Mouse (Mus musculus) hindbrain, embryonic 15.5 days (tissue): Measurements from ENCODE around the gene Relb. TPM values are rescaled to one million over a fixed set of nuclear protein-coding genes. Genes with fewer than 3 reads are reported as not detected.

Experiments
- ATAC-seq: fragments of 200-750 bp; cut with Nextera tagmentation; 2 replicates; pipeline ENCODE4 v1.8.0; 2017; ENCODE audit warnings: low read depth, moderate number of reproducible peaks, moderate TSS enrichment; ENCODE audit not compliant: low FRiP score
- H3K27ac ChIP-seq: fragments of 300-500 bp; sonication (generic); replicated peaks from 2 replicates; pipeline ENCODE4 v1.5.1; 2015; ENCODE audit warnings: mild to moderate bottlenecking, inconsistent platforms
- H3K27me3 ChIP-seq: fragments of 300-500 bp; sonication (generic); 2 replicates; pipeline ENCODE4 v1.6.1; 2015; ENCODE audit warnings: control low read depth, inconsistent platforms
- H3K36me3 ChIP-seq: fragments of 300-500 bp; sonication (generic); 2 replicates; pipeline ENCODE4 v1.6.1; 2015; ENCODE audit warnings: control low read depth, inconsistent platforms
- H3K4me1 ChIP-seq: fragments of 300-500 bp; sonication (generic); replicated peaks from 2 replicates; pipeline ENCODE4 v1.6.1; 2015; ENCODE audit warnings: control low read depth, inconsistent platforms
- H3K4me2 ChIP-seq: fragments of 300-500 bp; sonication (generic); 2 replicates; pipeline ENCODE4 v1.6.1; 2015; ENCODE audit warnings: moderate library complexity, mild to moderate bottlenecking, inconsistent platforms
- H3K4me3 ChIP-seq: fragments of 300-500 bp; sonication (generic); 2 replicates; pipeline ENCODE4 v1.5.1; 2015; ENCODE audit warnings: mild to moderate bottlenecking, inconsistent platforms
- H3K9ac ChIP-seq: fragments of 300-500 bp; sonication (generic); 2 replicates; pipeline ENCODE4 v1.6.1; 2015; ENCODE audit warnings: inconsistent platforms
- H3K9me3 ChIP-seq: fragments of 300-500 bp; sonication (generic); 2 replicates; pipeline ENCODE4 v1.6.1; 2016; ENCODE audit warnings: control low read depth, inconsistent platforms
- WGBS: fragments of 180-500 bp; shearing (Covaris S2); methylation state at CpG from one replicate; pipeline ENCODE4 v1.1.7; 2015; 5-methylcytosine and 5-hydroxymethylcytosine counted together
- polyA plus RNA-seq: library from polyadenylated mRNA; unstranded; fragments of >200 nt; fragmentation: Nextera tagmentation; extraction: Ambion mirVana; gene quantifications from 2 replicates; pipeline ENCODE4 v1.2.1, GENCODE M21; 2015

Relb gene
- polyA plus RNA-seq, 1 experiment from 2014 or later: 7.2 TPM

DNA sequence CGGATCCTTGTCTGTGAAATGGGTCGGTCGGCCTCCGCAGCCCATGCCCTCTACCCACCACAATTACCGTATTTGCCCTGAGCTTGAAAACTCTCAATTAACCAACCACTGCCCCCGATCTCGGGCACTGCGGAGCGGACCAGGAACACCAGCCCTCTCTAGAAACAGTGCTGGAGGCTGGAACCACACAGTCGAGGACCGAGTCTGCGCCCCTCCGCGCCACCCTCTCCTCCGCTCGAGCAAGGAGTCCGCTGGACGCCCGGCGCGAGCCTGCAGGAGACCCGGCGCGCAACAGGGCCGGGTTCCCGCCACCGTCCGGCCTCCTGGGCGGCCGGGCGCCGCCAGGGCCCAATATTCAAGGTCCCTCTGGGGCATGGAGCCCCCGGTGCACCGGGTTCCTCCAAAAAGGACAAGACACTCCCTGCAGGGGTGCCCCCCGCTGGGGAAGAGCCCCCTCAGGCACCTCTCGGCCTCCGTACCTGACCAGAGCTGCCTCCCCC is 35.3 kb upstream of the Relb start:
- peak overlapping the region; percentile 94 for H3K9ac ChIP-seq
- whole genome bisulfite sequencing: 0% methylated on average over 36 of the region's 37 CpGs
- H3K4me2 ChIP-seq: peak overlapping the region; percentile 85
- peak overlapping the region; percentile 77 for H3K27ac ChIP-seq
- no peaks in the 10 kb centered on the region for H3K27me3 ChIP-seq
- peaks cover 33% of the 10 kb centered on the region for H3K4me1 ChIP-seq
- peak overlapping the region; percentile 80 for H3K4me3 ChIP-seq
- no peaks in the 10 kb centered on the region for H3K9me3 ChIP-seq
- ATAC-seq: peak; percentile 53
- no peaks in the 10 kb centered on the region for H3K36me3 ChIP-seq

DNA sequence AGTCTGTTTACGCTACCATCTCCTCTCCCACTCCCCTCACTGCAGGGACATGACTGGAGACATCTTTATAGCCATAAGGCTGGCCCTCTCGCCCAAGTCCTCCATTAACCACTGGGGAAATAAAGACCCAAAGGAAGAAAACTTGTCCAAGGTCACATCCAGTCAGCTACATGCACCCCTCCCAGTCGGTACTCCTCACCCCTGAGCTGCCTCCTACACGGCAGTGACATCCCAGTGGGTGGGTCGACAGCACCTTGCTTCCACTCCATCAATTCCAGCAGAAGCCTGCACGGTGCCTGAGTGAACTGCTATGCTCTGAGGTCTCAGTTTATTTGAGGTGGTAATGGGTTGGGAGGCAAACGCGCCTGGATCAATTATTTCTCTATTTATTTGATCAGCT is 34.7 kb upstream of the Relb start:
- peak overlapping the region; percentile 94 for H3K9ac ChIP-seq
- 21% methylated on average over 8 of the region's 8 CpGs for WGBS
- H3K4me3 ChIP-seq: peak overlapping the region; percentile 80
- H3K36me3 ChIP-seq: no peaks in the 10 kb centered on the region
- peaks cover 27% of the 10 kb centered on the region for H3K4me1 ChIP-seq
- H3K27me3 ChIP-seq: no peaks in the 10 kb centered on the region
- no peak overlapping the region for H3K27ac ChIP-seq
- H3K9me3 ChIP-seq: no peaks in the 10 kb centered on the region
- ATAC-seq: no peak
- H3K4me2 ChIP-seq: peak overlapping the region; percentile 85

DNA sequence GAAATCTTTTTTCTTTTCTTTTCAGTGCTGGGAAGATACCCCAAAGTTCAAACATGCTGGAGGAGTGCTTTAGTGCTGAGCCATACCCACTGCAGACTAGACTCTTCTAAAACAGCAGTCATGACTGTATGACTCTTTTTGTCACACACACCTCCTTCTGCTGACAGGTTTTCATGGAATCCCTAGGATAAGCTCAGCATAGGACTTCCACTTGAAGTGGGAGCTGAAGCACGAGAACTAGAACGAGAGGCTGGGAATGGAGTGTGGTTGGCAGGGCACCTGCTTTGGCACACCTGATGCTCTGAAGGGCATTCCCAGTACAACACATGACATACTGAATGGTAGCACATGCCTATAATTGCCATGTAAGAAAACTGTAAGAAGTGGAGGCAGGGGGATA is 23.4 kb upstream of the Relb start:
- Histone ChIP-seq H3K9me3 (no peaks in the 10 kb centered on the region), H3K4me1 (no peaks in the 10 kb centered on the region), H3K36me3 (peaks cover 48% of the 10 kb centered on the region), H3K27ac (no peak overlapping the region), H3K9ac (no peak overlapping the region), H3K27me3 (no peaks in the 10 kb centered on the region), H3K4me3 (no peak overlapping the region), H3K4me2 (no peak overlapping the region)
- WGBS: 94% methylated on average over 2 of the region's 2 CpGs
- no peak for ATAC-seq

DNA sequence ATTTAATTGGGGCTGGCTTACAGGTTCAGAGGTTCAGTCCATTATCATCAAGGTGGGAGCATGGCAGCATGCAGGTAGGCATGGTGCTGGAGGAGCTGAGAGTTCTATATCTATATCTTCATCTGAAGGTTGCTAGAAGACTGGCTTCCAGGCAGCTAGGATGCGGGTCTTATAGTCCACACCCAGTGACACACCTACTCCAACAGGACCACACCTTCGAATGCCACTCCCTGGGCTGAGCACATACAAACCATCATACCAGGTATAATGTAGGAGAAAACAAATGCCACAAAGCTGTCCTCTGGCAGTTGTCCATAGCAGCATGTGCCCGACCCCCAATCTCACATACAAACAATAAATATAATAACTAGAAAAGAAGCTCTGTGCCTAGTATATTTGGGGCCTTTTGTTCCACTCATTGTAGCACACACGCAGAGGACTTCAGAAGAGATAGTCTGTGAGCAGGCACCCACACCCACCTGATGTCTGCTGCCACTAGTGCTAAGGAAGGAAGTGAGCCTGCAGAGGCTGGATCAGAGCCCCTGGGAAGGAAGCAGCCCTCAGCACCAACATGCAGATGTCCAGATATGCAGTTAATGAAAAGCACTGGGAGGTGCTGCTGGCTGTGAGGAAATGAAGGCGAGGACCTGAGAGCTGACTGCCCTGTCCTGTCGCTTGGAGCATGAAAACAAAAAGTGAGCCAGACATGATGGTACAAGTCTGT is 22.0 kb upstream of the Relb start:
- H3K27me3 ChIP-seq: no peaks in the 10 kb centered on the region
- no peak overlapping the region for H3K9ac ChIP-seq
- no peak overlapping the region for H3K27ac ChIP-seq

DNA sequence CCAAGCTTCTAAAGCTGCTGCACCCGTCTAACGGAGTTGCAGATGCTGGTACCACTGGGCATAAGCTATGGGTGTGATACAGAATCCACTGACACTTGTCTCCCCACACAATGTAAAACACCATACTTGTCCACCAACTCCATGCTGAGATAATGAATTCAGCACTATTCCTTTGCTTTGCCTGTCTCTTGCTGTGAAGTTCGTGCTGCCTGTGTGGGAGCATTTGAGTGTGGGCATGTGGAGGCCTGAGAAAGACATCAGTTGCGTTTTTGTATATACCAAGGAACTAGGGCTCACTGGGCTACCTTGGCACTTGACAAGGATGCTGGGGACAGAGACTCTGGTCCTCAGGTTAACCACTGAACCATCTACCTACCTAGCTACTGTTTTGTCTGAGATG is 12.0 kb upstream of the Relb start:
- Histone ChIP-seq H3K27ac (no peak overlapping the region), H3K36me3 (peaks cover 90% of the 10 kb centered on the region), H3K4me2 (no peak overlapping the region), H3K9me3 (no peaks in the 10 kb centered on the region), H3K4me1 (no peaks in the 10 kb centered on the region), H3K27me3 (no peaks in the 10 kb centered on the region), H3K9ac (no peak overlapping the region), H3K4me3 (no peak overlapping the region)
- WGBS: 94% methylated on average over 4 of the region's 4 CpGs
- ATAC-seq: no peak

More for the DNA sequence above, 22.0 kb upstream of the Relb start:
- Histone ChIP-seq H3K4me3 (no peak overlapping the region), H3K9me3 (no peaks in the 10 kb centered on the region), H3K4me2 (no peak overlapping the region), H3K36me3 (peaks cover 55% of the 10 kb centered on the region), H3K4me1 (no peaks in the 10 kb centered on the region)
- ATAC-seq: no peak
- 91% methylated on average over 6 of the region's 6 CpGs for whole genome bisulfite sequencing

DNA sequence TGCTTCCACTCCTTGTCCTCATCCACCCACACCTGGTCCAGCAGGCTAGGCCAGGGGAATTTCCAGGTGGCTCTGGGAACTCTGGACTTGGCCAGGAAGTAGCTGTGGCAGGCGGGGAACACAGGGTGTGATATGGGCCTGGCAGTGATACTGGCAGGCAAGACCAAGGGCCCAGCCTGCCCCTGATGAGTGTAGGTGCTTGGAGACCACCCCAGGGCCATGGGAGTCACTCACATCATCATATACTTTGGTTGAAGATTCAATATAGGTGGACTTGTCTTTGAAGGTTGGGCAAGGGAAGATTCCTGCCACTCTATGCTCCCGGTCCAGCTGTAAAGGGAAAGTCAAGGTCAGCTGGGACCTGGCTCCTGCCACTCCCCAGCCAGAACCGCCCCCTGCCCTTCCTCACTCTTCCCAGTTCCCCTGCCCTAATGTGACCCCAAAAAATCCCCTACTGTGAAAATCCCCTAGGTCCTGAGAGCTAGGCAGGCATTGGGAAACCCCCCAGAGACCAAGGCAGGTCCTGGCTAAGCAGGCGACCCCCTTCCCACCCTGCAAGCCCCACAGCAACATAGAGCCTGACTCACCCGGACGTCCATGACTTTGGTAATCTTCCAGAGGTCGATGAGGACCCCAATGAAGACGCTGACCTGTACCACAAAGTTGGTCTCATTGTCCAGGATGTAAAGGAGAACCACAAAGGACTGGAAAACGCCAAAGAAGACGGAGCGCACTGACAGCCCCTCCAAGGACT is 6.0 kb upstream of the Relb start:
- Histone ChIP-seq H3K36me3 (peaks cover 72% of the 10 kb centered on the region), H3K9me3 (no peaks in the 10 kb centered on the region), H3K27ac (no peak overlapping the region), H3K27me3 (no peaks in the 10 kb centered on the region), H3K4me3 (no peak overlapping the region), H3K4me1 (no peaks in the 10 kb centered on the region), H3K4me2 (no peak overlapping the region), H3K9ac (no peak overlapping the region)
- ATAC-seq: no peak
- WGBS: 92% methylated on average over 11 of the region's 11 CpGs

DNA sequence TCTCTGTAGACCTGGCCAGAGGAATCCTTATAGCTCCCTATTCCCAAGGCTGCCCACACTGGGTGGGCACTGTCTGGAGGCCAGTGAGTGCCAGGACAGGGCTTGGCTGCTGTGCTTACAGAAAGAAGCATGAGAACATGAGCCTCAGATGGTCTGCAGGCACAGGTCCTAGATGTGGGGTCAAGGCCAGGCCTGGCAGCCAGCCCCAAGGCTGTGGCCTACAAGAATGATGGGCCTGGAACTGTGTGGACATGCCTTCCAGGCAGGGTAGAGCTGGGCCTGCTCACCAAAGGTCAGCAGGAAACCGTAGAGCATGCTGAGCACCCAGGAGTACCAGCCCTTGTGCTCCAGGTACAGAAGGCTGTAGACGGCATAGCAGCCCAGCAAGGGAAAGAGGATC is 5.4 kb upstream of the Relb start:
- Histone ChIP-seq H3K4me3 (no peak overlapping the region), H3K27ac (no peak overlapping the region), H3K4me2 (no peak overlapping the region), H3K4me1 (peaks cover 3% of the 10 kb centered on the region; the same call in 1 of the 2 replicates), H3K9me3 (no peaks in the 10 kb centered on the region), H3K36me3 (peaks cover 67% of the 10 kb centered on the region), H3K9ac (no peak overlapping the region), H3K27me3 (no peaks in the 10 kb centered on the region)
- 96% methylated on average over 2 of the region's 2 CpGs for WGBS
- no peak for ATAC-seq

DNA sequence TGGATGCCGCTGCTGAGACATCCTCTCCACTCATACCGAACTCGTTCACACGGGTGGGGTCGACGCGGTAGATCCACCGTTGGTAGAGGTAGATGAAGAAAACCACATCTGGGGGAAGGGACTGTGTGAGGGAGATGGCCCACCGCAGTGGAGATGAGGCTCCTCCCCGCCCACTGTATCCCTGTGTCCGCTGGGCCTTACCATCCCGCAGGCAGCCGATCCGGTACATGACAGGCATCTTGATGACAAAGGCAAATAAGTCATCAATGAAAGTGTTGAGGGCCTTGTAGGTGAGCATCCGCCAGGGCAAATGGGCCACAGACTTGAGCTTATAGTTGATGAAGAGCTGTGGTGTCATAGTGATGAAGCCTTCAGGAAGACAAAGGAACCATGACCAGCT is 4.6 kb upstream of the Relb start:
- H3K9me3 ChIP-seq: no peaks in the 10 kb centered on the region
- H3K4me2 ChIP-seq: no peak overlapping the region
- no peak overlapping the region for H3K4me3 ChIP-seq
- 94% methylated on average over 15 of the region's 15 CpGs for WGBS
- ATAC-seq: no peak
- peaks cover 6% of the 10 kb centered on the region; the same call in 1 of the 2 replicates for H3K4me1 ChIP-seq
- no peak overlapping the region for H3K27ac ChIP-seq
- peaks cover 60% of the 10 kb centered on the region for H3K36me3 ChIP-seq
- no peaks in the 10 kb centered on the region for H3K27me3 ChIP-seq
- H3K9ac ChIP-seq: no peak overlapping the region

DNA sequence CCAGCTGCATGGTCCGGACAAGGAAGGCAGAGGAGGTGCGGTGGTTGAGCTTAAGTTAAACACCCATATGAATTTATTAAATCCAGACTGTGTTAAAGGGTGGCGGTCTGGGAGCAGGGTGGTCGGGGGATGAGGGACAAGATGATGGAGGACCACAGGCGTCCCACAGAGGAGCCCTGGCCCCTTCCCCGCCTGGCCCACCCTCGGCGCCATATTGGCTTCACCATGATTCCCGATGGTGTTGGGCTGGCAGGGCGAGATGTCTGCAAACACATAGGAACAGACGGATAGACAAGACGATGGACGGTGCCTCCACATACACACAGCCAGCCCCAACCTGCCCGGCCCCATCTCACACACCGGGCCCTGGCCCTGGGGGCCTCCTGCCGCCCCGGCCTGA is 4.0 kb upstream of the Relb start:
- no peak for ATAC-seq
- peaks cover 7% of the 10 kb centered on the region for H3K4me1 ChIP-seq
- H3K4me2 ChIP-seq: no peak overlapping the region
- no peaks in the 10 kb centered on the region for H3K27me3 ChIP-seq
- 94% methylated on average over 17 of the region's 17 CpGs for WGBS
- no peaks in the 10 kb centered on the region for H3K9me3 ChIP-seq
- H3K27ac ChIP-seq: no peak overlapping the region
- no peak overlapping the region for H3K4me3 ChIP-seq
- H3K9ac ChIP-seq: no peak overlapping the region
- peaks cover 53% of the 10 kb centered on the region for H3K36me3 ChIP-seq

DNA sequence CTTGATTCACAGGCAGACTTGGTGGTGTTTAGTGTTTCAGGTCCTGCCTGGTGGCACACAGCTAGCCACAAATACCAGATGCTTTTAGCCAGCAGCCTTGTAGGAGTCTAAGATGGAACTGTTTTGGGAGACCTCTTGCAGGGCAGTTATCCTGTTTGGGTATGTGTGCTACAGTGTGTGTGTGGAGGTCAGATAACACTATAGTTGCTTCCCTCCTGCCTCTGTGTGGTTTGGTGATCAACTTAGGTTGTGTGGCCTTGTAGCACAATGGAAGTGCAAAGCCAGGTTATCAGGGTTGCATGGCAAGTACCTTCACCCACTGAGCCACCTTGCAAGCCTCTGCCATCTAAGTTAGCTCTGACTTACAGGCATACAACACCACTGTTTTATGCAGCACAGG is 3.5 kb upstream of the Relb start:
- no peak overlapping the region for H3K9ac ChIP-seq
- H3K9me3 ChIP-seq: no peaks in the 10 kb centered on the region
- no peak for ATAC-seq
- peaks cover 48% of the 10 kb centered on the region for H3K36me3 ChIP-seq
- H3K27ac ChIP-seq: no peak overlapping the region
- H3K4me1 ChIP-seq: peaks cover 12% of the 10 kb centered on the region
- H3K4me2 ChIP-seq: no peak overlapping the region
- H3K27me3 ChIP-seq: no peaks in the 10 kb centered on the region
- no peak overlapping the region for H3K4me3 ChIP-seq

DNA sequence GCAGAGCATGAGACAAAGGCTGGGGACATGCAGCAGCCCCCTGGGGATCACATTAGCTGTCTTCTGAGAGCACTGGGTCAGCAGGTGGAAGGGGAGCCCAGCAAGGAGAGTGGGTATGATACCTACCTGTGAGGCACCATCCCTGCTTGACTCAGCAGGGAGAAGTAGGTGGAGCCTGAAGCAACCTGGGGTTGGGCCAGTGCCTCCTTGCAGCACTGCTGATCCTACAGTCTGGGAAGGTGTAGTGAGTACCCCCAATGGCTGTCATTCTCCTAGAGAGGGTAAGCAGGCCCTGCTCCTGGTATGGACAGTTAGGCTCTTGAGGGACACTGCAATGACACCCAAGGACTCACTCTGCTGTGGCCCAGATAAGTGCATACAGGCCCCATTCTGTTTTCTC is 3.0 kb upstream of the Relb start:
- no peaks in the 10 kb centered on the region for H3K9me3 ChIP-seq
- peaks cover 44% of the 10 kb centered on the region for H3K36me3 ChIP-seq
- H3K9ac ChIP-seq: no peak overlapping the region
- H3K27me3 ChIP-seq: no peaks in the 10 kb centered on the region
- peaks cover 13% of the 10 kb centered on the region for H3K4me1 ChIP-seq
- H3K4me2 ChIP-seq: no peak overlapping the region
- no peak for ATAC-seq
- no peak overlapping the region for H3K27ac ChIP-seq
- H3K4me3 ChIP-seq: no peak overlapping the region

DNA sequence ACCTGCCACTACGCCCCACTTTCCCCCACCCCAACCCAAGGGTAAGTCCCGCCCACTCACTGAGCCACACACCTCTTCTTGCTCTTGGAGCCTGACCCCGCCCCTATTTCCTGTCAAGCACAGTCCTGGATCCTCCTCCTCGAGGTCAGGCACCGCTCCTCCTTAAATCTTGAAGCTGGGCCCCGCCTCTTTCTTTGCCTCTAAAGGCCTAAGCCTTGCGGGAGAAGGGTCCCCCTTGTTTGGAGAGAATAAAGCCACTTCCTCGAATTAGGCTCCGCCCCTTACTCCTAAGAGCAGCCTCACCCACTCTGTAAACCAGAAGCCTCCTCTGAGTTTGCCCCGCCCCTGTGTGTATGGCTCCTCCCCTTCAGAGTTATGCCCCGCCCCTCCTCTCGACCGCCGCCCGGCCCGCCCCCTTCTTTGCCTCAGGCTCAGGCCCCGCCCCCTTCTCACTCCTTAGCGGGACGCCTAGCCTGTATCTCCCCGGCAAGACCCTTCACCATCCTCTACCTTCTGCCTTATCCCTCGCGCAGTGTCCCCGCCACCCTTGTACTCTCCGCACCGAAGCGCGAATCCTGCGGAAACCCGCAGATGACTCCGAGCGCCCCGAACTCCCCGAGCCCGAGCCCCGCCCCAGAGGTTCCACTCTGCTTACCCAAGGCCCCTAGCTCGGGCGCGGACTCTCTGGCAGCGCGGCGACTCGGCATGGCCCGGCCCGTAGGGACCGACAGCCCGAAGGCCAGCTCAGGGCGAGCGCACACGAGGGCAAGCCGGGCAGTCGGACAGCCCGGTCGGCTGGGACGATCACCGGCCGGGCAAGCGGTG is 490 bp downstream of the Relb start:
- Histone ChIP-seq H3K27me3 (no peaks in the 10 kb centered on the region), H3K27ac (peak overlapping the region; percentile 71), H3K4me2 (peak overlapping the region; percentile 85), H3K4me1 (peaks cover 13% of the 10 kb centered on the region), H3K4me3 (peak overlapping the region; percentile 58), H3K9ac (peak overlapping the region; percentile 41), H3K9me3 (no peaks in the 10 kb centered on the region), H3K36me3 (peaks cover 9% of the 10 kb centered on the region)
- WGBS: under 1% methylated on average over 57 of the region's 57 CpGs
- peak; percentile 88 for ATAC-seq
